Mouse (Mus musculus) CD8-positive naive resting alpha-beta T cell, adult 2 months (primary cell): Measurements from ENCODE around the gene Cib1.

Experiments
- DNase-seq, 2 experiments: peaks; one replicate each; pipeline ENCODE4 v3.0.0; 2022; ENCODE audit warnings: low read depth in 2 of 2, low spot score in 2 of 2

Gene Cib1

DNA sequence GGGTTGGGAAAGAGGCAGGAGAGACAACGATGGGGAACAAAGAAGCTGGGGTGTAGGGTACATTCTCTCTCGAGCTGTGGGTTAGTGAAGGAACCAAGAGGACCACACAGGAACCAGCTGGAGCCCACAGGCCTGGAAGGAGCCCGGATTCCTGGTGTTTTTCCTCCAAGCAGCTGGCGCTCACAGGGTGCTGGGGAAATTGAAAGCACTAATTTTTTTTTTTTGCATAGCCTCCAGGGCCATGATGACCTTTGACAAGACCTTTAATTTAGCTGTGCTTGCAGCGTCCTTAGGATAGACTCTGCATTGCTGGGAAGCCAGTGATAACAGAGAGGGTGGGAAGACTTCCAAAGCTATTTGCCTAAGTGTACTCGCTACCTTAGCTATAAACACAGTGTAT lies 47.6 kb downstream of the Cib1 start:
- DNase-seq = no peak

DNA sequence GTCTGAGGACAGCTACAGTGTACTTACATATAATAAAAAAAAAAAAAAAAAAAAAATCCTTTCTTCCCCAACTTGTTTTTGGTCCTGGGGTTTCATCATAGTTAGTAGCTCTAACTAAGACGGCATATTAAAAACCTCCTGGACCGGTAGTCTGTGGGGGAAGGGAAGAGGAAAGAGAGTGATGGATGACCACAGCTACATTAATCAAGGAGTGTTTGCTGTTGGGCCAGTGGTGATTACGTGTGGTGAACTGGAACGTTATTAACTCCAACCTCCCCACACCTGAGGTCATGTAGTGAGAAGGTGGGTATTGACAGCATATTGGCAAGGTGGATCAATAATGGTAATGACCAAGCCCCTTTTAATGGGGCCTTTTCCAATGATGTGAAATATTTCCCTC lies 48.1 kb downstream of the Cib1 start:
- no peak for DNase-seq

DNA sequence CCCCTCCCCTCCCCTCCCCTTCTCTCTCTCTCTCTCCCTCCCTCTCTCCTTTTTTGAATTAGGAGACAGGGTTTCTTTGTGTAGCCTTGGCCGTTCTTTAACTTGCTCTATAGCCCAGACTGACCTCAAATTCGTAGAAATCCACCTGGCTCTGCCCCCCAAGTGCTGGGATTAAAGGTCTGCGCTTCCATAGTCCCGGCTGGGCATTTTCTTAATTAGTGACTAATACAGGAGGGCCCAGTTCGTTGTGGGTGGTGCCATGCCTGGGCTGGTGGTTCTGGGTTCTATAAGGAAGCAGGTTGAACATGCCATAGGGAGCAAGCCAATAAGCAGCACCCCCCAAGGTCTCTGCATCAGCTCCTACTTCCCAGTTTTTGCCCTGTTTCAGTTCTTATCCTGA lies 48.6 kb downstream of the Cib1 start:
- DNase-seq = no peak

DNA sequence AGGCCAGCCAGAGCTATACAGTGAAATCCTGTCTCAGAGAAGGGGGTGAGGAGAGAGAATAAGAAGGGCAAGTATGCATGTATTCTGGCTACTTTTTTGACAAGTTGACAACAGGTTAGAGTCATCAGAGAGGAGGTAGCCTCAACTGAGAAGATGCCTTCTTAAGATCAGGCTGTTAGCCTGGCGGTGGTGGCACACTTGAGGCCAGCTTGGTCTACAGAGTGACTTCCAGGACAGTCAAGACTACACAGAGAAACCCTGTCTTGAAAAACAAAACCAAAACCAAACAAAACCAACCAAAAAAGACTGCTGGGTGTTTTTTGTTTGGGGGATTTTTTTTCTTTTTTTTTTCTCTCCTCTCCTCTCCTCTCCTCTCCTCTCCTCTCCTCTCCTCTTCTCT lies 49.1 kb downstream of the Cib1 start:
- DNase-seq = no peak

DNA sequence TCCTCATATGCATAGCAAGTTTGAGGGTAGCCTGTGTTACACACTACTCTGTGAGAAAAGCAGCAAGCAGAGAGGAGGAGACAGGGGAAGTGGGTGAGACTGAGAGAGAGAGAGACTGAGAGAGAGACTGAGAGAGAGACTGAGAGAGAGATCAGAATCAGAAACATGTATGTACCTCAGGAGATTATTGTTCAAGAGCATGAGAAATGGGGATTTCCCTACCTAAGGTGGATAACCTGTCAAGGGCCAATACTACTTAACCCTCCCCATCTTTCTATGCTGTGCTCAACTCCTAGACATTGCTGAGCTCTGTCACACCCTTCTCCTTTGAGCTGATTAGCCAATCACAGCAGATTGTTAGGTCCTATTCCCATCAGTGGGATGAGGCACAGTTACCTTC lies 50.5 kb downstream of the Cib1 start:
- DNase-seq = no peak

DNA sequence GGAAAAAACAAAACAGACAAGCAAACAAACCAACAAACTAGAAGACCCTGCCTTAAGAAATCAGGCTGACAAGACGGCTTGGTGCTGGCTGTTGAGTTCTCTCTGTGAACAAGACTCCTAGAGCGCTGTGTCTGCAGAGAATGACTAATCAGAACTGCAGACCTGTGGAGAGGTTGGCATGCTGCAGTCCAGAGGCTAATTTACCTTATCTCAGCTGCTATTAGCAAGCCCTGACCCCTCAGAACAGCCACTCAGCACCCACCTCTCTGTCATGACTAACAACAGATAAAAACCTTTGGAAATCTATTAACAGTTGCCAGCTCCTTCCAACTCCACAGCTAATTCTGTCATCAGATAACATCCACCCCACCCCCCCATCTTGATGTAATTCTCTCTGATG lies 51.5 kb downstream of the Cib1 start:
- DNase-seq = no peak

DNA sequence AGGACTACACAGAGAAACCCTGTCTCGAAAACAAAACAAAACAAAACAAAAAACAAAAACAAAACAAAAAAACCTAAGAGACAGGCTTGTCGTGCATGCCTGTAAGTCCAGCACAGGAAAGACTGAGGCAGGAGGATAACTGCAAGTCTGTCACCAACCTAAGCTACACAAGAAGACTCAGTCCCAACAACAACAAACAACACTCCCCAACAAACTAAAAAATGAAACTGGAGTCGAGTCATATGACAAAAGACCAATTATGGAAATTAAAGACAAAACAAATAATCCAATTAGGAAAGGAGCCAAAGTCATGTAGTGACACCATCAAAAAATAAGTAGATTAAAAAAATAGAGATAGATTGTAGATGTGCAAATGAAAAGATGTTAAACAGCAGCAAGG lies 52.4 kb downstream of the Cib1 start:
- no peak for DNase-seq

DNA sequence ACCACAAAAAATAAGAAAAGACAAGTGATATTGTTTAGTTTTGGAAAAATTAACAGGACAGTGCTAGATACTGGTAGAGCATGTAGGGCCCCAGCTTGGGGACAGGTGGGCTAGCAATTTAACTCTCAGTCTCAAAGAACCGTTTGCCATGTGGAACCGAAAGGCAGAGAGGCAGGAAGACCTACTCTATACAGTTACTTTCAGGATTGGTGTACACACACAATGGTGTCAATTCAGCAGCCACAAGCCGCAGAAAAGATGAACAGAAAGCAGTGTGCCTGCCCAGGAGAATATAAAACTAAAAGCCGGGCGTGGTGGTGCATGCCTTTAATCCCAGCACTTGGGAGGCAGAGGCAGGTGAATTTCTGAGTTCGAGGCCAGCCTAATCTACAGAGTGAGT lies 52.8 kb downstream of the Cib1 start:
- DNase-seq = no peak

DNA sequence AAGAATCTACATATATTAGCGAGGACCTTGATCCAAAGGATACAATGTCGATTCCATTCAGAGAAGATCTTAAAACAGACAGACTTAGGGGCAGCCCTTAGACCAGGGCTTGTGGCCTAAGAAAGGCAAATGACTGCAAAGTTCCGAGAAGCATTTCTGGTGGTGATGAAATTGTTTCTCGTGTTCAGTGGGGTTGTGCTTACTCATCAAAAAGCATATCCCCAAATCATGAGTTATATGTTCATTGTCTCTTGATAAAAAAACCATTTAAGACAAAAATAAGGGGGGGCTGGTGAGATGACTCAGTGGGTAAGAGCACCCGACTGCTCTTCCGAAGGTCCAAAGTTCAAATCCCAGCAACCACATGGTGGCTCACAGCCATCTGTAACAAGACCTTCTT lies 53.3 kb downstream of the Cib1 start:
- no peak for DNase-seq

DNA sequence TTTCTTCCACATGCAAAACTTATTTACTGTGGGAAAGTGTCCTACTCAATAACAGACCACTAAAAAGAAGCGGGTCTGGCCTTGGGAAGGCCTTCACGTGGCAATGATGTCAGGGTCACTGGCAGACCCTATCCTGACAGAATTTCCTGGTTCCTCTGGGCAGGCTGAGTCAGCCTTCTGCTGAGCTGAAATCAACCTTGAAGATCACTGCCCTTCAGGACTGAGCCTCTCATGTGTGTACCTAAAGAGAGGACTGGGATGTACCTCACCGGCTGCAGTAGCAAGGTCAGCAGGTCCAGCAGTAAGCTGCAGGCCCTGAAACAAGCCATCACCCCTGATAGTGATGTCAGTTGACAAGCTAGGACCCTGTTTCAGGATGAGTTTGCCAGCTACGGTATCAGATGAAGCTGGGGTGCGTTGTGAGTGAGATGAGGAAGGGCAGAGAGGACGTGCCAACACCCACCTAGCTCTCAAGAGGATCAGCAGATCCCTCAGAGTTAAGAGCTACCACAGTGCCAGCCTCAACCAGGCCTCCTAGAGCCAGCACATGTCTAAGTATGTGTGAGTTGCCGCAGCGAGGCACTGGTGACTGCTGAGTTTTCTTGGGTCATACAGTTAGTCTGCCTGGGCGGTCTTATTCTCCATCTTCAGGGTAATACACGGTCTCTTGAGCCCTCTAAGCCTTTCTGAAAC lies 54.4 kb downstream of the Cib1 start:
- DNase-seq = no peak

DNA sequence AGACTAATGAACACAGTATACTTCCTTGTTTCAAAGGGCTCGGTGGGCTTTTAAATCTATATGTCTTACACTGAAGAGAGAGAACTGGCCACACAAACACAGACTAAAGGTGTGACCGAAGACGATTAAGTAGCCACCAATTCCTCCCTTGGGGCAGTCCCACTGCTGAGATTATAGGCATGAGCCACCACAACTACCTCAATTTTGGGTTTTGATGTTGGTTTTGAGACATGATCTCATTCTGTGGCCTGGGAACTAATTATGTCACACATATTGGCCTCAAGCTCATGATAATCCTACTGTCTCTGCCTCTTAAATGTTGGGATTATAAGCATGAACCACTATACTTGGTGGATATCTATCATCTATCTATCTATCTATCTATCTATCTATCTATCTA lies 55.2 kb downstream of the Cib1 start:
- DNase-seq = no peak
